Mouse (Mus musculus): Measurements from ENCODE around the gene Mpz. TPM values are rescaled to one million over a fixed set of nuclear protein-coding genes. Genes with fewer than 3 reads are reported as not detected.

Gene Mpz
- 97.3 and 99.7 TPM in 2 replicates for polyA plus RNA-seq (2015; fragmentation: Nextera tagmentation; extraction: Ambion mirVana)

DNA sequence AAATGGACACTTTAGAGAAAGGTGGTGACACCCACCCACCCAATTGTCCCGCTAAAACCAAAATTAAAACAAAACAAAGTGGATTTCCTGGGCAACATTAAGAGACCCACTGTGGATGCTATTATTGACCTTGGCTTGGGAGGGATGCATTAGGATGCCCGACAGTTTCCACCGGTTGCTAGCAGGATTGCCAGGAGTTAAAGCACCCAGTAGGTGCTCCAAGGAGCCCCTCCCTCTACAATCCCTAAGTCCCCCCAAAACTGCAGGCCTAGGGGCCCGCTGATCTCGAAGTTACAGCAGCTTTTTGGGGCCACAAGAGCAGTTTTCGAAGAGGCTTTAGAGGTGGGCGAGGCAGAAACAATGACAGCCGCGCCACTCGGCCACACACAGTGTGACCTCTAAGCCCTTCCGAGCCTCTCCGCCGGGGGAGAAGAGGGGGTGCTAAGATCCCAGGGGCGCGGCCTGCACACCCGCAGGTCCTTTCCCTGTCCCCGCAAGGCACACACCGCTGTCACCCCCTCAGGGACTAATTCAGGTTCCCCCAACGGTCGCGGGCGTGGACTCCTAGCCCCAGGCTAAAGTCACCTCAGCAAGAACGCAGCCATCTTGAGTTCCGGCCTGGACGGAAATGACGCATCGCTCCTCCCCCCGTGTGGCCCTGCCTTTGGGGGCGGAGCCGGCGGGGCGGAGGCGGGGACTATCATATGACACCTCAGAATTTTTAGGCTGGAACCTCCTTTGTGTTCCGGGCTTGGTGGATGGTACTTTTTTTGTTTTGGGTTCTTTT lies at the start of gene Mpz, which contains the start of gene Sdhc:
Mpz (plus strand) TSS at position 738 of the 787 bp plus-strand sequence.
Sdhc (minus strand) TSS at position 630 of the 787 bp plus-strand sequence.

DNA sequence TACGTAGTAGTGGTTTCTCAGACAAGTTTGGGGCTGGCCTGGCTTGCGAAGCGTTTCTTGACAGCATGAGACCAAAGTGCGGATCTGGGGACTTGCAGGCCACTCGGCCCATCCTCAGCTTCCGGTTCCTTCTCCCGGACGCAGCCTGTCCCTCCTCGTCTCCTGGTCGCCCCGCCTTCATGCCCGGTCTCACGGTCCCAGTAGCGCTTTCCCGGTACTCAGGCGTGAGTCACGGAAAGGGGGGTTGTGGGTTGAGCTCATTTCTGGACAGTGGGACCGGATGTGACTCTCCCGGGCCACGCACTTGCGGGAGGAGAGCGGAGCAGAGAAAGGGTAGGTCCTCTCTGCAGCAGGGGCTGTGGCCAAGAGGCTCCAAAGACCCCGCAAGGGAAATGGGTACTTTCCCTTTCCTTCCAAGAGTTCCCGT lies 36.6 kb upstream of the Mpz start, which contains the start of gene Cfap126:
Cfap126 (plus strand) TSS at position 46 of the 427 bp plus-strand sequence.

DNA sequence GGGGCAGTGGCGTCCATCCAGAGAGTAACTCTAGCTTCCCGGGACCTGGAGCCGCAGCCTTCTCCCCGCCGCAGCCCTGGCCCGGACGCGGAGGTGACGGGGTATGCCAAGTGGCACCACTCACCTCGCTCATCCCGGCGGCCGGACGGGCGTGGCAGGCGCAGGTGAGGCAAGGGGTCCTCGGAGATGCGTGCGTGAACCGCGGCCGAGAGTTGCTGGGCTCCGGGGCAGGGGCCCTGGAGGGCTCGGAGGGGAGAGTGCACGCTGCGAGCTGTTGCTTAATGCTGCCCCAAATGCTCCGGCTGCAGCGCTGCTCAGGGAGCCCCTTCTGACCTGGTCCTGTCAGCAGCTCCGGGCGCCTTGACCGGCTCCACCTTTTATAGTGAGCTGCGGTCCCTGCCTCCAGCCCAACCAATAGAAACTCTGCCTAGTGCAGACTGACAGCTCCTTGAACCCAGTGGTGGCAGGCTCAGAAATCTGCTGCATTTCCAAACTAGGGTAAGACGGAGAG lies 45.4 kb downstream of the Mpz start, which contains the start of gene Pcp4l1:
Pcp4l1 (minus strand) TSS at position 382 of the 511 bp plus-strand sequence.

Other genes with a start within 250 kb of the Mpz start
- 2.1 and 2.8 TPM in 2 replicates for gene Fcrlb, start 237.8 kb upstream of the Mpz start, polyA plus RNA-seq (2015; fragmentation: Nextera tagmentation; extraction: Ambion mirVana)
- 0.37 TPM in 1 of 2 replicates, not detected in the other for gene Fcrla, start 223.1 kb upstream of the Mpz start, polyA plus RNA-seq (2015; fragmentation: Nextera tagmentation; extraction: Ambion mirVana)
- gene Fcgr2b, start 174.2 kb upstream of the Mpz start, polyA plus RNA-seq (2015; fragmentation: Nextera tagmentation; extraction: Ambion mirVana) = 4.1 and 4.5 TPM in 2 replicates
- gene Fcgr4, start 131.8 kb upstream of the Mpz start, polyA plus RNA-seq (2015; fragmentation: Nextera tagmentation; extraction: Ambion mirVana) = 0.28 and 0.66 TPM in 2 replicates
- 20.3 and 21.7 TPM in 2 replicates for gene Fcgr3, start 85.8 kb upstream of the Mpz start, polyA plus RNA-seq (2015; fragmentation: Nextera tagmentation; extraction: Ambion mirVana)
- gene Cfap126, start 36.8 kb upstream of the Mpz start, polyA plus RNA-seq (2015; fragmentation: Nextera tagmentation; extraction: Ambion mirVana) = 6.6 and 6.9 TPM in 2 replicates
- 300 and 349 TPM in 2 replicates for gene Sdhc, start 108 bp upstream of the Mpz start, polyA plus RNA-seq (2015; fragmentation: Nextera tagmentation; extraction: Ambion mirVana)
- gene Pcp4l1, start 45.6 kb downstream of the Mpz start, polyA plus RNA-seq (2015; fragmentation: Nextera tagmentation; extraction: Ambion mirVana) = 86.8 and 98.4 TPM in 2 replicates
- gene Nr1i3, start 63.3 kb downstream of the Mpz start, polyA plus RNA-seq (2015; fragmentation: Nextera tagmentation; extraction: Ambion mirVana) = 0.27 and 0.43 TPM in 2 replicates
- gene Tomm40l, start 71.8 kb downstream of the Mpz start, polyA plus RNA-seq (2015; fragmentation: Nextera tagmentation; extraction: Ambion mirVana) = 43.0 and 46.0 TPM in 2 replicates
- 9.6 and 16.3 TPM in 2 replicates for gene Apoa2, start 74.3 kb downstream of the Mpz start, polyA plus RNA-seq (2015; fragmentation: Nextera tagmentation; extraction: Ambion mirVana)
- 44.9 and 51.8 TPM in 2 replicates for gene Fcer1g, start 83.7 kb downstream of the Mpz start, polyA plus RNA-seq (2015; fragmentation: Nextera tagmentation; extraction: Ambion mirVana)
- gene Adamts4, start 99.7 kb downstream of the Mpz start, polyA plus RNA-seq (2015; fragmentation: Nextera tagmentation; extraction: Ambion mirVana) = 3.0 and 4.5 TPM in 2 replicates
- gene Ndufs2, start 100.7 kb downstream of the Mpz start, polyA plus RNA-seq (2015; fragmentation: Nextera tagmentation; extraction: Ambion mirVana) = 292 and 295 TPM in 2 replicates
- 73.7 and 82.5 TPM in 2 replicates for gene B4galt3, start 119.6 kb downstream of the Mpz start, polyA plus RNA-seq (2015; fragmentation: Nextera tagmentation; extraction: Ambion mirVana)
- 27.3 and 34.9 TPM in 2 replicates for gene Ppox, start 130.5 kb downstream of the Mpz start, polyA plus RNA-seq (2015; fragmentation: Nextera tagmentation; extraction: Ambion mirVana)
- 66.3 and 73.0 TPM in 2 replicates for gene Usp21, start 137.3 kb downstream of the Mpz start, polyA plus RNA-seq (2015; fragmentation: Nextera tagmentation; extraction: Ambion mirVana)
- 136 and 151 TPM in 2 replicates for gene Ufc1, start 144.3 kb downstream of the Mpz start, polyA plus RNA-seq (2015; fragmentation: Nextera tagmentation; extraction: Ambion mirVana)
- gene Dedd, start 178.4 kb downstream of the Mpz start, polyA plus RNA-seq (2015; fragmentation: Nextera tagmentation; extraction: Ambion mirVana) = 36.3 and 36.4 TPM in 2 replicates
- 43.7 and 47.7 TPM in 2 replicates for gene Nit1, start 194.9 kb downstream of the Mpz start, polyA plus RNA-seq (2015; fragmentation: Nextera tagmentation; extraction: Ambion mirVana)
- gene Pfdn2, start 195.0 kb downstream of the Mpz start, polyA plus RNA-seq (2015; fragmentation: Nextera tagmentation; extraction: Ambion mirVana) = 137 and 153 TPM in 2 replicates
- gene Klhdc9, start 210.1 kb downstream of the Mpz start, polyA plus RNA-seq (2015; fragmentation: Nextera tagmentation; extraction: Ambion mirVana) = 6.6 and 7.4 TPM in 2 replicates
- gene Nectin4, start 219.4 kb downstream of the Mpz start, polyA plus RNA-seq (2015; fragmentation: Nextera tagmentation; extraction: Ambion mirVana) = 5.5 and 6.8 TPM in 2 replicates
- 0.90 and 0.92 TPM in 2 replicates for gene Arhgap30, start 238.2 kb downstream of the Mpz start, polyA plus RNA-seq (2015; fragmentation: Nextera tagmentation; extraction: Ambion mirVana)

All from neural tube, postnatal 0 days (tissue).